Mouse (Mus musculus) urinary bladder, adult 18-20 months (tissue): ENCODE data around the gene Suclg1.
A peak's percentile ranks its signal among the peaks of the same experiment; 100 is the strongest.

Source experiments
- DNase-seq, 2 experiments: peaks; one replicate each; pipeline ENCODE4 v3.0.0; 2022; ENCODE audit warnings: low spot score in 2 of 2, mixed read lengths in 2 of 2

Gene Suclg1

DNA sequence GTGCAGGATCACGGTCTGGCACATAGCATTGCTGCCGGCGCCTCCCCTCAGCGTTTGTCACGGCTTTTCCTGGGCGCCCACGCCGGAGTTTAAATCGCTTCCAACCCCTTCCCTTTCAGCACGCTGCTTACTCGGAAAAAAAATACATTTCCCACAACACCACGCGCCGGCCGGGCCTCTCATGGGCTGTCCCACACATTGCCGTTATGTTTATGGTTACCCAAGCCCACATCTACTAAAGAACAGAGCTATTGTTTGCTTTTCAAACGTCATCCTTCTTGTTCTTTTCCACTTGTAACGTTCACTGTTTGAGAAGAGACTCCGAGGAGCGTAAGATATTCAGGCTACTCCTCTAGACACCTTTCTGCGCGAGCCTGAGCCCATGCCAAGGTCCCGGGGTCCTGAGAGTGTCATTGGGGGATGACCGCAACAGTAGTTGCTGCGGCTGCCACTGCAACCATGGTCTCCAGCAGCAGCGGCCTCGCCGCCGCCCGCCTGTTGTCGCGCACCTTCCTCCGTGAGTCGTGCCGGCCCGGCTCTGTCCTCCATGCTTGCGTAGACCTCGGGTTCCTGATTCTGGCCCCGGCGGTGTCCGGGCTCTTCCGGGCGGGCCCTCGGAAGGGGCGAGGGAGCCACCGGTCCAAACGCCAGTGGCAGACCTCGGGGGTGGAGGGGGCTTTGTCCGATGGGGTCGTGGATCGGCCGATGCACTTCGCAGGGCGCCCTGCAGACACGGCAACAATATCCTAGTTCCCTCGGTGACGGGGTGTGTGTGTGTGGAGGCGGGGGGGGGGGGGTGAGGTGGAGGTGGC is at the start of gene Suclg1:
TSS of gene Suclg1 (plus strand) at position 146 of the 812 bp plus-strand sequence.
- peak; percentile 80 to 82 for DNase-seq

DNA sequence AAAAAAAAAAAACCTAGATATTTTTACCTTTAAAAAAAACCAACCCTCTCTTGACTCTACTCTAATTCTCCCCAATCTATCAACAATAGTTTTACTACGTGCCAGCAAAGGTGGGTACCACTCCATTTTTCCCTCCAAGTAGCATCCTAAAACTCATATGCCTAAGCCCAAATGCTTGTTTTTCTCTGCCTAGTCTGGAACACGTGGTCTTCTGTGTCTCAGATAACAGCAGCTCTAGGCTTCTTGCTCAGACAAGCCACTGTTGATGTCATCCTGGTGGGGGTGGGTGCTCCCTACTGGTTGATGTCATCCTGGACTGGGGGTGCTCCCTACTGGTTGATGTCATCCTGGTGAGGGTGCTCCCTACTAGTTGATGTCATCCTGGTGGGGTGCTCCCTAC is 44.5 kb upstream of the Suclg1 start:
- DNase-seq = no peak

DNA sequence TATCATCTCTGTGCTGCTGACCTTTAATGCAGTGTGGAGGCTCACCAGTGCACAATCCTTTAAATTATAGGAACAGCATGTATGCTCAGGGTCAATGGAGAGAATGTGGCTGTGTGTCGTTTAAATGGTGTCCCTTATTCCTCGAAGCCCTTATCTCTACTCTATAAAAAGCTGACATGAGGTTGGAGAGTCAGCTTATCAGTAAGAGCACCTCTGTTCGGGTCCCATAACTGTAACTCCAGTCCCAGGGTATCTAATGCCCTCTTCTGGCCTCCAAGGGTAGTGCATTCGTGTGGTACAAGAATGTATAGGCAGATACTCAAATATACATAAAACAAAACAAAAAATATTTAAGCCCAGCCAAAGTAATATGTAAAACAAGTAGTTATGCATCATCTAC is 43.2 kb upstream of the Suclg1 start:
- no peak for DNase-seq

DNA sequence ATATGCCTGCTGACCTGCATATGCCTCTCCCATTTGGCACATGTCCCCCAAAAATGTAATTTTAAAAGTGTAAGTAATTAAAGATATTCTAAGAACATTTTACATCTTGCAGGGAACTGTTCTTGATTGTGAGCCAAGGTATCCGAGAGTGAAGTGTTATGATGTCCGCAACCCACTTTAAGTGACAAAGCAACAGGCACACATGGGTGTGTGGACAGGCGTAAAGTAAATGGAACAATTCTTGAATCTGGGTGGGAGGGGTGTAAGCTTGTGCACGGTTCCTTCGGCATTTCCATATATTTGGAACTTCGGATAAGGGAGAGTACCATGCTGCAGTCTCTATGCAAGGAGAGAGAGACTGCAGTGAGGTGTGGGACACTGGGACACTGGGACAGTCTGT is 38.6 kb upstream of the Suclg1 start:
- DNase-seq = no peak

GRCm38 (mm10) chr6:73210445-73210972 is 37.7 kb upstream of the Suclg1 start:
- DNase-seq = no peak

- no peak for DNase-seq
These were observed 37.1 kb upstream of the Suclg1 start for GRCm38 (mm10) chr6:73211036-73211435.

GRCm38 (mm10) chr6:73211602-73212001 is 36.6 kb upstream of the Suclg1 start:
- no peak for DNase-seq

GRCm38 (mm10) chr6:73221189-73221957 is 26.8 kb upstream of the Suclg1 start, which contains the start of gene Dnah6:
TSS of gene Dnah6 (minus strand) at chr6:73221651.
- peak; percentile 53 to 82 for DNase-seq

GRCm38 (mm10) chr6:73221958-73222735 is 26.0 kb upstream of the Suclg1 start:
- peak; percentile 8 to 29 for DNase-seq

GRCm38 (mm10) chr6:73222841-73223526 is 25.2 kb upstream of the Suclg1 start:
- DNase-seq = peak; percentile 31 to 76

- DNase-seq = no peak
These were observed 20.6 kb upstream of the Suclg1 start for GRCm38 (mm10) chr6:73227376-73228158.

DNA sequence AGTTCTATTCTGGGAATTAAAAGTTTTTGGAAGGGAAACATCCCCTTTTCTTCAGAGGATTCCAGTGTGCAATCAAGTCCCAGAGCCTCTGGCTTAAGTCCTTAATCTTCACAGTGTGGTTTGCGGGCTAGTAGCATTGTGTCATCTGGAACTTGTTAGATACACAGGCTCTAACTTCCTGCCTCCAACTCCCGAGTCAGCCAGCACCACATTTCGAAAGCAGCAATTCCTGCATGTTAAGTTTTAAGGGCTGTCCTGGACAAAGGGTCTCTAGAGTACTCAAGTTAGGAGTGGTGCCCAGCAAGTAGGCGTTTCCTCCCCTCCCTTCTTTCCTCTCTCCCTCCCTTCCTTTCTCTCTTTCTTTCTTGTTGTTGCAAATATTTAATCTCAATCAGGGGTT is 19.8 kb upstream of the Suclg1 start:
- no peak for DNase-seq

DNA sequence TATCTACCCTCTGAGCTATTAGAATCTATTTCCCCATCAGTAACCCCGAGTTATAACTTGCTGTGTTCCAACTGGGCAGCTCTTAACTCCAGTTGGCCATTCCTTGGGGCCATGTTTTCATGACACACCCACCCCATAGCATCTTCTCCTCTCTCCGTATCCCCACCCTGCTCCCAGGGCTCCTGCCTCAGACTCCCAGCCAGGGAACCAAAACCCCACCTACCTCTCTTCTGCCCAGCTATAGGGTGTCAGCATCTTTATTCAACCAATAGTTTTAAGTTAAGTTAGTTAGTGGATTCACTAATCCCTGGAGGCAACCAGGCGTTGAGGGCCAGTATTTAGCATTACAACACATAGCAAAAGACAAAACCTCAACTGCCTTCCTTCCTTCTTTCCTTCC is 19.3 kb upstream of the Suclg1 start:
- DNase-seq = no peak

- DNase-seq = no peak
These were observed 16.0 kb upstream of the Suclg1 start for GRCm38 (mm10) chr6:73232152-73232584.

GRCm38 (mm10) chr6:73233202-73233726 is 14.9 kb upstream of the Suclg1 start:
- no peak for DNase-seq

GRCm38 (mm10) chr6:73234302-73234900 is 13.8 kb upstream of the Suclg1 start:
- DNase-seq = no peak

DNA sequence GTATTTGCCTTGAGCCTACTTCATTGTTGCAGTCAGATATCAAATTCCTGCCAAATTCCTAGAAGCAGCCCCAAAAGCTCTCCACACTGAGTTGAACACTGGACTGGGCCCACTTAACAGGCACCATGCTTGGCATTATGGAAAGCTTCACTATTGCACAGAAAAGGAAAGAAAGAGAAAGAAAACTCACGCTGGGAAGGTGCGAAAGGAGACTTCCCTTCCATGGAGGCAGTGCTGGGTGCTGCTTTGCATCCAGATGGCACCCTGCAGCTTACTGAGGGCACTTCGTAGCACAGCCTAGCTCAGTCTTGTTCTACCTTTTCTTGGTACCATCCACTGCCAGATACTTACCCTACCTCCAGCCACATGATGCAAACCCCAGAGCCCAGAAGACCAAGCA is 12.5 kb upstream of the Suclg1 start:
- DNase-seq = no peak

GRCm38 (mm10) chr6:73246821-73247220 is 1.4 kb upstream of the Suclg1 start:
- DNase-seq = no peak

- DNase-seq = no peak
These were observed 730 bp upstream of the Suclg1 start for GRCm38 (mm10) chr6:73247452-73247851.

DNA sequence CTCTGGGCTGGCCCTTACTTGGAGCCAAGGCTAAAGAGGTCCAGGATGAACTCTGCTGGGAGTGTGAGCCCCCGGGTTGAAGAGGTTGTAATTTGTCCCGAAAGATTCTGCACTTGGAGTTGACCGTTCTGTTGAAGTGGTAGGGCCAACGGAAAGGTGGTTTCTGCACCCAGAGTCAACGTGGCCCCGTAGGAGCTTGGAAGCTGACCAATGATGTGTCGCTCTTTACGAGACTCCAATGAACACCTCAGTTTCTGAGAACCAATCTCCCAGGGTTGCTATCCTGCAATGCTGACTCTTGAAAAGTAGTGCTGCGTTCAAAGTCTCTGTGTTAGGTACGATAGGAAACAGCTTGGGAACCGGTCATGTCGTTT is 854 bp downstream of the Suclg1 start:
- DNase-seq = no peak
